Mouse (Mus musculus) spleen, adult 12 weeks (tissue): ENCODE data around the gene Kctd20.

ENCODE experiments used
- DNase-seq: peaks from one replicate; pipeline ENCODE4 v3.0.0; 2022; ENCODE audit warnings: low spot score

Kctd20 gene

DNA sequence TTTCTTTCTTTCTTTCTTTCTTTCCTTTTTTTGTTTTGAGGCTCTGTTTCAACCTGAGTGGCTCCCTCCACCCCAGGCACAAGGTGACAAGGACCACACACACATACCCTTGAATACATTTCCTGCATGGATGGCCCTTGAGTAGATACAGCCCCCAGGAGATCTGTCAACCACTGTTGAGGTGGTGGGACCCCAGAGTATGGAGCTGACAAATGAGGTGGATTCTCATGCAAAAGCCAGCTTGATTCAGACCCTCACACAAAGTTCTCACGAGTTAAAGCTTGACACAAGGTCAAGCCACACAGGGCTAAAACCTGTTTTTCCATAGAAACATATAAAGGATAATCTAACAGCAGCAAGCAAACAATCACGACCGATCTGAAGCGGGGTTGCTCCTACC is 19.5 kb upstream of the Kctd20 start:
- no peak for DNase-seq

GRCm38 (mm10) chr17:28934120-28934916 is 17.4 kb upstream of the Kctd20 start:
- no peak for DNase-seq

DNA sequence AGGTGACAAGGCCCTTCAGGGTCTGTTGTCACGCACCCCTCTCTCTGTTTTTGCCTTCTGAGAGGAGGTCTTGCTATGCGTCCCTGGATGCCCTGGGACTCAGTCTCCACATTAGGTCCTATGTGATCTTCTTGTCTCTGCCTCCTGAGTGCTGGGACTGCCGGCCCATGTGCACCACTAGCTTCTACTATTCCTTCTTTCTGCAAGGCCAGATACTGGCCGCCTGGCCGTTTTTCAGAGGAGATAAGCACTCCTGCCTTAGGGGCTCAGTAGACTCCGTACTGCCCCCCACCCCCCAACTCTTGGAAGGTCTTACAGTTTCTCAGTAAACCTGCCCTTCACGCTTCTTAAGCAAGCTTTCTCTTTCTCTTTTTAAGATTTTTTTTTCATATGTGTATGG is 15.6 kb upstream of the Kctd20 start:
- DNase-seq = no peak

DNA sequence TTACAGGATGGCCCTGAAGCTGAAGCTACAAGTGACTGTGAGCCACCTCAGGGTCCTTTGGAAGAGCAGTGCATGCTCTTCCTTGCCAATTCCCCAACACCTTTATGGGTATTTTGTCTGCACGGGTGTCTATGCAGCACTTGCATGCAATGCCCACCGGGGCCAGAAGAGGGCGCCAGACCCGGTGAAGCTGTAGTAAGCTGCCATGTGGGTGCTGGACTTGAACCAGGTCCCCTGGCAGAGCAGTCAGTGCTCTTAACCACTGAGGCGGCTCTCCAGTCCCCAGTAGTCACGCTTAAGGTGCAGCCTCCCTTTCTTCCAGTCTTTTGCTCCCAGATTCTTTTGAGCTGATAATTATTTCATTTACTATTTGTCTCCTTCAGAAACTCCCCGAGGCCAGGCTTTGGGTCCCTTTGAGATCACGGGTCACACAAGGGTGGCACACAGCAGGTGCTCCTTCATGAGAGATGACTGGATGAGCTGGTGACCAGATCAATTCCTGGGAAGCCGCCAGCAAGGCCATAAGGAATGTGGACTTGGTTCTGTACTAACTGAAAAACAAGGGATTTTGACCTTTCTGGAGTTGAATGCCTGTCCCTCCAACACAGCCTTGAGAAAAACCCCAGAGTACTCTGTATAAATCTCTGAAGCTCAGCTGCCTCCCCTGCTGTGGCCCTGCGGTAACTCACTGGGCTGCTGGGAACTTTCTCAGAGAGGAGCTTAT is 15.0 kb upstream of the Kctd20 start:
- peak; percentile 66 for DNase-seq

DNA sequence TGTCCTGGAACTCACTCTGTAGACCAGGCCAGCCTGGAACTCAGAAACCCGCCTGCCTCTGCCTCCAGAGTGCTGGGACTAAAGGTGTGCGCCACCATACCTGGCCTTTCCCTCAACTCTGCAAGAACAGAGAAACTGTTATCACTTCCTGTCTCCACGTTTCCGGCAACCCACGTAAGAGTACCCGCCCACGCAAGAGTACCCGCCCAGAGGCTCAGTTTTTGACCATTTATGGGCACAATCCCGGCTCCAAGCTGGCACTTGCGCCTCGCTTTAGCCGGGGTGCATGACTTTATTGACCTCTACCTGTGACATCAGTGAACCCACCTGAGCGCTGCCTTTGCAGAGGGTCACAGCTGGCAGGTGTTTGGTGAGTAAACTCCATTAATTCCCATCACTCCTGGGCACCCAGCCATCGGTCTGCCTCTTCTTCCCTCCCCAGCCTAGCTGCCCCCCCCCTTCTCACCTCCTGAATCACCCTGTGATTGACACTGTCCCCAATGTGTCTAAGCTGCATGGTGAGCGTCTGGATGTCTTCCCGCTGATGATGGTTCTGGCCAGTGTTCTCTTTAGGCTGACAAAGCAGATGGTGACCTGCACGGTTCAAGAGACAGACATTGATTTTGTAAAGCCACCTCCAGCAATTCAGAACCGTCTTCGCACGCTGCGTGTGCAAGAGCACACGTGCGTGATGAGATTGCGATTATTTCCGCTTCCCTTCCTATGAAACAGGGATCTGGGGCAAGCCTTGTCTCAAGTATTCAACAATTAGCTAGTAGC is 10.8 kb upstream of the Kctd20 start:
- DNase-seq = no peak

DNA sequence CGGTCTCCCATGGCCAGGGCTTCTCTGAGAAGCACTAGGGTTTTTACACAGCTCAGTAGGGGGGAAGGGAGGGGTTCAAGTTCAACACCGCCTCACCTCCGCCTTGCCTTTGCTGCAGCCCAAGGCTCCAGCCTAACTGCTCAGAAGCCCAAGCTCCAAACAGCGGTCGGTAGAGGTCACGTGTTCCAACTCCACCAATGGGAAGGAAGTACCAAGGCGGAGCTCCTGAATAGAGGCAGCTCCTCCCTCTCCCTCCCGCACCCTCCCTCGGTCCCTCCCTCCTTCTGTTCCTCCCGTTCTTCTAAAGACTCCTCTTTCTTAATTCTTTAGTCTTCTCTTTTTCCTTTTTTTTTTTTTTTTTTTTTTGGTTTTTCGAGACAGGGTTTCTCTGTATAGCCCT is 9.6 kb upstream of the Kctd20 start:
- peak; percentile 46 for DNase-seq

GRCm38 (mm10) chr17:28943740-28944139 is 8.0 kb upstream of the Kctd20 start, which contains the start of gene Pxt1:
Pxt1 (minus strand) TSS chr17:28943840.
- DNase-seq = no peak

GRCm38 (mm10) chr17:28944481-28944880 is 7.3 kb upstream of the Kctd20 start:
- DNase-seq = no peak

DNA sequence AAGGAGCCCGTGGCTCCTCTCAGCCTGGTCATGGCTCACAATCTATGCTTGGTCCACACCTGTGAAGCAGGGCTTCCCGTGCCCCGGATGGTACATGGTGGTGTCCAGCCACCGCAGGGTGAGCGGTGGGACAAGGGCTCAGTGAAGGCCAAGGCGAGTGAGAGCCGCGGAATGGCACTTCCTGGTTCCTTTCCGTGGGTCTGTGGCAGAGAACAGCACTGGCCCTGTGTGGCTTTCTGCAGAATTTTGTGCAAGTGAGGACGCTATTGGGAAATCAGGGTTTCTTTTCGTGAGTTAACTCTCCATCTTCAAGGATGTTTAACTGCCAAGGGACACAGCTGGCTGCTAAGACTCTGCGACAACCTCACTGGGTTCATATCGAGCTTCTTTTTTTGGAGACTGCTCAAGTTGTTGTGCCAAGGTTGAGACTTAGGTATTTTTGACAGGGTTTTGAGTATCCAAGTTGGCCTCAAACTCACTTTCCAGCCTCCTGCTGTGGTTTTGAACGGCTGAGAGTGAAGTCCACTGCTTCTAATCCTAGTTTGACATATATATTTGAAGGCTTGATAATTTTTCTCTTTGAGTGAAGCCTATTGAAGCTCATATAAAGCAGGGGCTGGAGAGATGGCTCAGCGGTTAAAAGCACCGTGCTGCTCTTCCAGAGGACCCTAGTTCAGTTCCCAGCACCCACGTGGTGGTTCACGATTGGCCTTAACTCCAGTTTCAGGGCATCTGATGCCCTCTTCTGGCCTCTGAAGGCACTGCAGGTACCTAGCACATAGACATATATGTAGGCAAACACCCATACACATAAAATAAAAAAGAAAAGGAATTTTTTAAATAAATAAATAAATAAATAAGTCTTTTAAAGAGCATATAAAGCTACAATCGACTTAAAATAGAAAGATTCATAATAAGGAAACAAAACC is 4.5 kb upstream of the Kctd20 start:
- no peak for DNase-seq

- no peak for DNase-seq
Observed at GRCm38 (mm10) chr17:28948661-28949060, 3.1 kb upstream of the Kctd20 start.

DNA sequence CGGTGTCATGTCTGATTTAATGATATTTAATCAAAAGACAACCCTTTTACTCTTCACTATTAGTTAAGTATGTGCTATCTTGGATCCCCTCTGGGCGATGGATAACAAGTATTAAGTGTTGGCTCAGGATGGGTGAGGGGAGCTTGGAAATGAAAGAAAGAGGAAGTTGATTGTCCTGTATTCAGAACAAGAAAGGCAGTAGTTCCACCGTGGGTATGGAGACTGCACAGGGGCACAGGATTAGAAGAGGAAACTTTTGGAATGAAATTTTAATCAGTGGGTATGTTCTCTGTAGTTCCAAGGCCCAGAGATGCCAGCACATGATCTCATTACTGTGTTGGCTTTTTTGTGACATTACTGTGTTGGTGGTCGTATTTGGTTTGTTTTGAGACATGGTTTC is 999 bp upstream of the Kctd20 start:
- DNase-seq = no peak

- no peak for DNase-seq
Observed at GRCm38 (mm10) chr17:28953251-28953650, 1.5 kb downstream of the Kctd20 start.

GRCm38 (mm10) chr17:28954416-28954815 is 2.7 kb downstream of the Kctd20 start:
- DNase-seq = no peak

DNA sequence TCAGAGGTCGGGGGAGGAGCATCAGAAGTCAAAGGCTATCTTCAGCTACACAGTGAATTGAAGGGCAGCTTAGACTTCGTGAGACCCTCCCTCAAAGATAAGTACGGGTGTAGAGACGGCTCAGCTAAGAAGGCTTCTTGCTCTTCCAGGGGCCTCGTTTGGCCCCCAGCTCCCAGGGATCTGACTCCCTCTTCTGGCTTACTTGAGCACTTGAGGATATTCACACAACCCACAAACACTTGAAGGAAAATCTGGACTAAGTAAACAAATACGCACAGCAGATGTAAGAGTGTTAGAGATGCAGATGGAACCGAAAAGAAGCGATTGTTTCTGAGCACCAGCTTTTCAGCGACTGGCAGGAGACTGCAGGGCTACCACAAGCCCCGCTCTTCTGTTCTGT is 8.8 kb downstream of the Kctd20 start:
- DNase-seq = no peak

DNA sequence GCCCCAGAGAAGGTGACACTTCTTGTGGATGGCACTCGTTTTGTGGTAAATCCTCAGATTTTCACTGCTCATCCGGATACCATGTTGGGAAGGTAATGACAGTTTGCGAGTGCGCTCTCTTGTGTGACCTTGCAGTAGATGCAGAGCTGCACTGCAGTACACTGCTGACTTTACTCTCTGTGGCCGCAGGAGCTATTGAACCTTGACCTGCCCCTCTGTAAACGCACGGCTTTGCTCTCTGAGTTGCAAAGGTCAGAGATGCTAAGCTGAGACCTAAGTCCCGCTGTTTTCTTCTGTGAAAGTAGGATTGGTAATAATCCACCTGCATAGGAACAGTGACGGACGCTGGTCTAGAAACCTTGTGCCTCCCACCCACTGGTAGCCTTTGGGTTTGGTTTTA is 9.8 kb downstream of the Kctd20 start:
- no peak for DNase-seq

DNA sequence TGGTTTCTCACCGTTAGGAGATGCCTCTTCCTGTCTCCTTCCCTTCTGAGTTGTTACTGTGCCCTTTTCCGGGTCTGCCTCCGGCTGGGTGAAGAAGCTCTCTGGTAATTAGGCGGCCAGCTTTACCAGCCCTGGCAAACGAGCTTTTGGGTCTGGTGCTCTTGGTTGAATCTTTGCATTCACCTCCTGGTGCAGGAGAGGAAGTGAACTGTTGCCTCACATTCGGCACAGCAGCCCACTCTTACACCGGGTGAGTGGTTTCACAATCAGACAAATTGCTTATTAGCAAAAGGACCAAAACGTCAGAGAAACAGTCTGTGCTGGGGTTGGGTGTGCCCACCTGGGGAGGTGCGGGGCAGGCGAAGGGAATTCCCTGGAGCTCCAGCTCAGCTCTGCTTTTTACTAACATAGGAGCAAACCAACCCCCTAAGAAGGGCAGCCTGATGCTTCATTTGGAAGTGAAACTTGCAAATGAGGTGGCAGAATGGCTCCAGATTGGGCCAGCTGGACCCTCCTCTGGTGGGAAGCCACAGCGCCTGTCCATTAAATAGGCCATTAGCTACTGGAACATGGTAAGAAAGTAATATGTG is 15.4 kb downstream of the Kctd20 start:
- DNase-seq = peak; percentile 8

DNA sequence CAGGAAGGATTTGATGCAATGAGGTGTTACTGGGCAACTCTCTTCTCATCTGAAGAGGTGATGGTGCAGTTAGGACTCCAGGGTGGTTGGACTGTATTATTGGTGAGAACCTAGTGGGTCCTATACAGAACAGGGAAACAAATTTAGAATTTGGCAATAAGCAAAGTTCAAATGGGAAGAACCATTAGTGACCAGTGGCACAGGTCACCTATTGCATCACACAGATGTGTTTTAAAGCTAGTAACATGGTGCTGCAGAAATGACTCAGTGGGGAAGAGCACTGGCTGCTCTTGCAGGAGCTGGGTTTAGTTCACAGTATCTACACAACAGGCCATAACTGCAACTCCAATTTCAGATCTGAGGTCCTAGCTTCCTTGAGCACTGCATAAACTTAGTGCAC is 18.4 kb downstream of the Kctd20 start:
- no peak for DNase-seq

GRCm38 (mm10) chr17:28979091-28979490 is 27.3 kb downstream of the Kctd20 start:
- no peak for DNase-seq

GRCm38 (mm10) chr17:28981081-28981480 is 29.3 kb downstream of the Kctd20 start:
- DNase-seq = no peak

DNA sequence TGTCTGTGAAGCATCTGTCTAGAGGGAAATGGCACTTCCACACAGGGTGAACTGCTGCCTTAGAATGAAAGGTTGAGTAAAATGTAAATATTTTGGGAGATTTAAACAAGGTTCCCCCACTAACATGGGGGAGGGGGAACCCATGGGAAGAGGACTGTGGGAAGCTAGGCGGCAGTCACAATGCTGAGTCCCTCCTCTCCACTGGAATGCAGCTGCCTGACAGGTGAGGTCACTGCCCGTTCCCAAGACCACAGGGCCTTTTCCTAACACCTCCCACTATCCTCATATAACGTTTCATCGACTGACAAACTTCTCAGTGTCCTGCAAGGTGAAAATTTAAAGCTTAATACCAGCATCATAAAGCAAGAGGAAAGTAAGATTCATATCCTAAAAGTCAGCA is 30.8 kb downstream of the Kctd20 start:
- no peak for DNase-seq

DNA sequence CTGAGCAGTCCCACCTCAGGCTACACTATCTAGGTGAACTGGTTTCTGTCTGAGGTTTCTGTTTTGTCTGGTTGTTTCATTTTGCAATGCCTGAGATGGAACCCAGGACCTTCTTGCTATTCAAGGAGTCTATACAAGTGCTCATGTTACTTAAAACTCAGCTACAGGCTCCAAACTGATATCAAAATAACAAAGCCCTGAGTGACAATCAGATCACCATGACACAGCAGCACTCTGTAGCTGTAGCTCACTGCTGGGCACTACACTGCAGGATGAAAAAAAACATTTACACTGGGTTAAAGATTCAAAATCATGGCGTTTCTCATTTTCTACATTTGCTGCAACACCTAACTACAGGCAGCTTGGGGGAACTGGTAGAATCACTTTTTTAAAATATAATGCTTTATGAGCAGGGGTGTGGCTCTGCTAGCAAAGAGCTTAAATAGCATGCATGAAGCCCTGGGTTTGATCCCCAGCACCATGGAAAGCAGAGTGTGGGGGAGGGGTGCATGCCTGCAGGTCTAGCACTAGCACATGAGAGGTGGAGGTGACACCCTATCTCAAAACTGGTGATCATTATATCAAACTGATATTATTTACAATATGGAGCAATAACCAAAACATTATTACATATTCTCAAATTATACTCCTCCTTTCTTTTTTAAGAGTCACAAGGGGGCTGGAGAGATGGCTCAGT is 33.1 kb downstream of the Kctd20 start:
- no peak for DNase-seq
